Mouse (Mus musculus): ENCODE results near the gene Rxylt1.

Rxylt1 gene

GRCm38 (mm10) chr10:122096980-122097844 is at the start of gene Rxylt1:
Rxylt1 (minus strand) TSS chr10:122097371.
- DNase-seq (ENCODE audit: low read depth, low spot score), result peak; percentile 96

DNA sequence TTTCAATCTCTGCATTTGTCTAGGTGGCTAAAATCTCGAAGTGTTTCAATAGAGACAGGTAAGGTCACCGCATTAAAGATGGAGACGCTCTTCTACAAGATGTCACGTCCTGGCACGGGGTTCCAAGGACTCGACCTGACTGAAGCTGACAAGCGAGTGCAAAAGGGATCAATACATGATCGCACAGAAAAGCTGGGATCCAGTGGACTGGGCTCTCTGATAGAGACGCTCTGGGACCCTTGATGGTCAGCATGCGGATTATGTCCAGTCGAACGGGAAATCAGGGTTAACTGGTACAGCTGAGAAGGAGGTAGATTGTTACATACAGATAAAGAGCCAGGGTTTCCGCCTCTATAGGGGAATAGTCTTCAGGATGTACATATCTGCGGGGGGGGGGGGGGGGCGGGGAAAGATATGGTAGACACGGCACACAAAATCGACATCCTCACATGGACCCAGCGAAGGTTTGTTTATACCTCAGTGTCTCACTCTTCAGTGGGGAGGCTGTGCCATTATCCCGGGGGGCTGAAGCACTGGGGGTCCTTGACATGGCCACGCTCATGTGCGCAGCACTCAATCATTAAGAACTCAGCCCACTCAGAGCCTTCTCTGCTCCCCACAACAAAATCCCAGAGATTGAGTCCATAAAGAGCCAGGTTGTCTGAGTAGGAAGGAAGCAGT is 24.3 kb upstream of the Rxylt1 start:
- DNase-seq (ENCODE audit: low read depth, low spot score), result no peak

- no peak for DNase-seq (ENCODE audit: low read depth, low spot score)
Observed at GRCm38 (mm10) chr10:122120500-122121289, 23.5 kb upstream of the Rxylt1 start.

- DNase-seq (ENCODE audit: low read depth, low spot score), result no peak
Observed at GRCm38 (mm10) chr10:122119451-122119850, 22.3 kb upstream of the Rxylt1 start.

DNA sequence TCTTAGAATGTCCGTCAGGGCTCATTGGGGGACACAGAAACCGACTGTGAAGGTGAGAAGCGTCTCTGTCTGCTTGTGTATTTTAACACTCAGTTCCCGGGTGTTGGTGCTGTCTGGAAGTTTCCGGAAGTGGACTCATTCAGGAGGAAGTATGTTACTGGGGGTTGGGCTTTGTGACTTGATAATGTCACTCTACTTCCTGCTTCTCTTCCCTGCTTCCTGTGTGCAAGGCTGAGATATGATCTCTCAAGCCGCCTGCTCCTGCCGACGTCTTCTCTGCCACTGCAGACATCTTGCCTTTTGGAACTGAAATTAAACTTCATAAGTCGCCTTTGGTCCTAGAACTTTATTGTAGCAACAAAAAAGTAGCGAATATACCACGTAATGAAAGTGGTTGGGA is 19.5 kb upstream of the Rxylt1 start:
- DNase-seq (ENCODE audit: low read depth, low spot score), result no peak

DNA sequence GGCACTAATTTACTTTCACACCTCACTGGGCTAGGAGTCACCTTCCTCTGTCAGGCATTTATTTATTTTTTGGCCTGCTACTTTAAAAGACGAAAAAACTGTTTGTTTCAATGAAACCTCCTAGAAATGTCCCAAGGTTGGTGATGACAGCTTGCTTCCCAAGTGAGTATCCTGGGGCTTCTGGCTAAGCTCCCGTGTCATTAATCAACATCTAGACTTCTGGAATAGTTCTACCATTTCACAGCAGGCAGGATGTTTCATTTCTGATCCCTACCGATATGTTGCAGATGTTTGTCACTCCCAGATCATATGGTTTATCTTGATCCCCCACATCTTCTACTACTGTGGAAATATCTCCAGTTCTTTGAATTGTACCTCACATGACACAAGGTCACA is 9.5 kb upstream of the Rxylt1 start:
- DNase-seq (ENCODE audit: low read depth, low spot score), result no peak

- no peak for DNase-seq (ENCODE audit: low read depth, low spot score)
Observed at GRCm38 (mm10) chr10:122105889-122106632, 8.9 kb upstream of the Rxylt1 start.

- DNase-seq (ENCODE audit: low read depth, low spot score), result no peak
Observed at GRCm38 (mm10) chr10:122105407-122105806, 8.2 kb upstream of the Rxylt1 start.

GRCm38 (mm10) chr10:122102675-122103074 is 5.5 kb upstream of the Rxylt1 start:
- DNase-seq (ENCODE audit: low read depth, low spot score), result no peak

DNA sequence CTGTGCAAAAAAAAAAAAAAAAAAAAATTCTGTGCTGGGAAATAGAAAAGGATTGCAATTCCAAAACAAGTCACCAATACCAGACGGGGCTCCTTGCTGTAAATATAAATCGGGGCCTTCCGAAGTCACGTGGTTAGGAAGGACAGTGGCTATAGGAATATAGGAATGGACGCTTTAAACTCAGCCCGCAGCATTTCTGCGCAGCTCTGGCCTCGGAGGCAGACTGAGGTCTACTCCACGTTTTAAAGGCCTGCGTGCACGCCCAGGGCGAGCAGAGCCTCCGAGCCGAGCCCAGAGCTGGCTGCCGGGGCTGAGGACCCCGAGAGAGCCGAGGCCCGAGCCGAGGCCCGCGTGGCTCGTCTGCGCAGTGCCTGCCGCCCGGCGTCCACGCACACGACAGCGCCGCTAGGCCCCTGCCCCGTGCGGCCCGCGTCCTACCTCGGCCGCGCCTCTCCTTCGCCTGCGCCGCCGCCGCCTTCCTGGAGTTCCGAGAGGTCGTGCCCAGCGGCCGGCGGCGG is 650 bp downstream of the Rxylt1 start:
- DNase-seq (ENCODE audit: low read depth, low spot score), result peak; percentile 5

GRCm38 (mm10) chr10:122090472-122090871 is 6.7 kb downstream of the Rxylt1 start:
- no peak for DNase-seq (ENCODE audit: low read depth, low spot score)

DNA sequence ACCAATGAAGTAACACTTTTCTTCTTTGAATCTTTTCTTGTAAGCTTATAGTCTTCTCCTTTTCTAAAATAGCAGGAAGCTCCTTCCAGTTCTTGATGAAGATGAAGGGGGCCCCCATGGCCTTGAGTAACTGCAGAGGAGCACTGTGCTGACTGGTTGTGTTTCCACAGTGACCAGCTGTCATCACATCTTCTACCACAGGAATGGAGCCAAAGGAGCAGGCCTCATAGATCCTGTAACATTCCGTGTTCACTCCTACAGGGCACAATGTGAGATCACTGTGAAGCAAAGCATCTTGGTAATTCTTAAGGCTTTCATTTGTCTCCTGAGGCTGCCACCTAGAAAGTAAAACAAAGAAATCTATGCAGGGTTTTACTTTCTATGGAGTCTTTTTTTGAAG is 15.8 kb downstream of the Rxylt1 start:
- DNase-seq (ENCODE audit: low read depth, low spot score), result no peak

DNA sequence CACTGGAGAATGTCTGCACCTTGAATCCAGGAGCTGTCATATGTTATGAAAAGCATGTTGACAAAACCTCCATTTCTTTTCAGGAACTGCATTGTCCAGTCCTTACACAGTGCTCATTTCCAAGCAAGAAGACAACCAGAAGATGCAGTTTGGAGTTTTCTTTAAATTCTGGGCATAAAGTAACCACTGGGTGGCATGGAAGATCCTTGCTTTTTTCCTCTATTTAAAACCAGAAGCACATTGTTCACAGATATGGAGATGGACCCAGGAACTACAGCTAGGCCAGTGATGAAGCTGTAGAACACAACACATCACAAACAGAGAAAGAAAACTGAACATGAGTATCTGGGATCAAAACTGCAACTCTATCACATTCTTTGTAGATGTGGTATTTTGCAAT is 28.0 kb downstream of the Rxylt1 start:
- DNase-seq (ENCODE audit: low read depth, low spot score), result no peak

DNA sequence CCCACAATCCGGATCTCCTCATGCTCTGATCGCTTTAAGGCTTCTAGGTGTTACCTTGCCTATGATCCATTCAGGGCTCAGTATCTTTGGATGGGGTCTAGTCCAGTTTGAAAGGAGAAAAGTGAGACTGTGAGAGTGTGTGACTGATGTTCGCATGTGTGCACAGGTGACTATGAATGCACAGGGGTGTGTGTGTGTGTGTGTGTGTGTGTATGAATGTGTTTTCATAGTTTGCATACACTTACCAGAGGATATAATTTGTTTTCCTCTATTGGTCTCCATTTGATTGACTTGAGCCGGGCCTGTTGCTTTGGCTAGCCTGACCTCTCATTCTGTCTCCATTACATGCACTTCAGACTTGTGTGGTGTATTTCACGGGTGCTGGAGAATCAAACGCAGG is 41.3 kb downstream of the Rxylt1 start:
- no peak for DNase-seq (ENCODE audit: low read depth, low spot score)

DNA sequence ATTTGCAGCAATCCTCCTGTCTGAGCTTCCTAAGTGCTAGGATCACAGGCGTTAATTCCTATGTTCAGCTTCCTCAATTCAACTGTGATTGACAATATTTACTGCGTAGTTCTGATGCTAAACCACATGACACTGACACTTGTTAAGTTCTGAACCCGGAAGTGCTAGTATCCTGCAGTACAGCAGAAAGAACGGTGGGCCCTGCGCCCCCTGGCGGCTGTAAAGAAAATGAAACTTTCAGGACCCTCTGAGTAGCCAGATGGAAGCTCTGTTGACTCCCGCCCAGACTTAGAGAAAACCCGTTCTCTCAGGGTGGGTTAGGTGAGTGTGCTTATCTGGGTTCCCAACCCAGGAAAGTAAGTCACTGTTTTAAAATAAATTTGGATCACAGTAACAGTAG is 42.6 kb downstream of the Rxylt1 start:
- DNase-seq (ENCODE audit: low read depth, low spot score), result peak; percentile 27

- peak; percentile 78 for DNase-seq (ENCODE audit: low read depth, low spot score)
Observed at GRCm38 (mm10) chr10:122051831-122052230, 45.3 kb downstream of the Rxylt1 start.

DNA sequence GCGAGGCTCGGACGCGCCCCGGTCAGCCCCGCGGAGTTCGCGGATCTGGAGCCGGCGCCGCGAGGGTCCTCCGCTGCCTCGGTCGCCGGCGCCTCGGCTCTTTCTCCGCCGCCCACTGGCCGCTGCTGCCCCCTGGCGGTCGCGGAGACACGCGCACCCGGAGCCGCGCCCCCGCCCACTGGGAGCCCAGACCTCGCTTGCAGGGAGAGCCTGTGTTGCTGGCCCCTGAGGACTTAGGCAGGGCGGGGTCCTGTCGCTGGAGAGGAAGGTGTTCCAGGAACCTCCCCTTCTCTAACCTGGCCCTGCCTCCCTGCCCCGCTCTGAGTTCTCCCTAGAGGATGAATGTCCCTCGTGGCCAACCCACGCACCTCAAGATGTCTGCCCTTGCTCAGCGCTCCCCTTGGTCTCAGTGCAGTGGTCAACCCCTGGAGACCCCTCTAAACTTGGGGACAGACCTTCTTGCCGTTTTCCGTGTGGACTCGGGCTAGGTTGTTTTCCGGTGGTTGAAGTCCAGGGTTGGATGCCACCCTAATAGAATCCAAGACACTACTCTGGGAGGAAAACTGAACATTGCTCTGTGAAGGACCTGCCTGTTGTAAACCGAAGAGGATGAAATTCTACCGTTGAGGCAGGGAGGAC is 49.3 kb downstream of the Rxylt1 start:
- DNase-seq (ENCODE audit: low read depth, low spot score), result peak; percentile 25

DNA sequence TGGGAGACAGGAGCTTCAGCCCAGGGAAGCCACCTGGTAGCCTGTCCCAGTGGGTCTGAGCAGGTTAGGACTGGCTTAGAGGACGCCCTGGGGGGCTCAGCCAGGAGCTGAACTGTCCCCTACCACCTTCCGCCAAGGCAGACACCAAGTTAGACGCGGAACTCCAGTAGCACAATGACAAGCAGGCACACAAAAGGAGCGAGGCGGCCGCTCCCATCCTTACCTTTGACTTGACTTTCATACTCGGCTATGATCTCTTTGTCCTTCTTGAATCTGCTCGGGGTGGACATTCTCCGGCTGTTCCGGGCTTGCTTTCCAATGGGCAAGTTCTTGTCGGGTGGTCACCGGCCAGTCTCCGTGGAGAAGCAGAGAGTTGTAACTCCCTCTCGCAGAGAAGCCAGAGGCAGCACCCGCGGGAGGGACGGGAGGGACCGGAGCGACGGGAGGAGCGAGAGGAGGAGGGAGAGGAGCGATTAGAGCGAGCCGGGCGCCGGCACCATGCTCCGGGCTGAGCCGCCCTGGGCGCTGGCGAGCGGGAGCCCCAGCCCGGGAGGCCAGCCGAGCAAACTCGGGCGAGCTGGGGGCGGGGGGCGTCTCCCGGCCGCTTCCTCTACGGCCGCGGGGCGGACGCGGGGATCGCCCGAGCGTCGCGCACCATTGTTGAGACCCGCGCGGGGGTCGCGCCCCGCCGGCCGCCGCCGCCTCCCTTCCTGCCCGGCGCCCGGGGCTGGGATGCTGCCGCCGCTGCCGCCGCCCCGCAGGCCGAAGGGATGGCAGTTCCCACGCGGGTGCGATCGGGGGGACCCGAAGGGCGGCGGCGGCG is 50.1 kb downstream of the Rxylt1 start, which contains the start of gene Srgap1:
Gene Srgap1, minus strand, starts transcription at position 412 of the 823 bp plus-strand sequence.
- DNase-seq (ENCODE audit: low read depth, low spot score), result peak; percentile 24

- no peak for DNase-seq (ENCODE audit: low read depth, low spot score)
Observed at GRCm38 (mm10) chr10:122046511-122046903, 50.7 kb downstream of the Rxylt1 start.

DNA sequence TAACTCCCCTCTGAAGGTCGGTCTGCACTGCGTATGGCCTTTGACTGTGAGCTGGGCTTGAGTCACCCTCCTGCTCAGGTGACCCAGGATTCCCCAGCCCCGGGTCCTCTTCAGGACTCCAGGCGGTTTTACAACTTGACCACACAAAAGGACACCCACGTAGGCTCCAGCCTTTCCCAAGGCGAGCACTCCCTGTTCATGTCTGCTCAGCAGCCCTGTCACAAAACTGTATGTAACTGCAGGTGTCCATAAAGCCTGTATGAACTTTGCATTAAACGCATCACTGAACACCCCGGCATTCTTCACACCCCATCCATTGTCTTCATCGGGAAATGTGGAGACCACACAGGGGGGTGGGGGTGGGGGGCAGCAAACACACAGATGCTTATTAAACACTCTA is 51.2 kb downstream of the Rxylt1 start:
- no peak for DNase-seq (ENCODE audit: low read depth, low spot score)
